Mouse (Mus musculus) liver, postnatal 0 days (tissue): ENCODE results near the gene Abhd14b. TPM values are rescaled to one million over a fixed set of nuclear protein-coding genes. Genes with fewer than 3 reads are reported as not detected.

ENCODE experiments used
- ATAC-seq: fragments of 200-750 bp; cut with Nextera tagmentation; 2 replicates; pipeline ENCODE4 v1.8.0; 2017; ENCODE audit warnings: mild to moderate bottlenecking, moderate library complexity
- DNase-seq: peaks from one replicate; pipeline ENCODE4 v3.0.0-alpha.2; 2016
- H3K27ac ChIP-seq: fragments of 300-500 bp; sonication (generic); 2 replicates; pipeline ENCODE4 v1.5.1; 2014; ENCODE audit warnings: antibody characterized with exemption, moderate library complexity, mild to moderate bottlenecking, low read depth
- H3K27me3 ChIP-seq: fragments of 300-500 bp; sonication (generic); 2 replicates; pipeline ENCODE4 v1.6.1; 2014; ENCODE audit warnings: low read length, control low read depth, mixed read lengths; ENCODE audit not compliant: insufficient read depth
- H3K36me3 ChIP-seq: fragments of 300-500 bp; sonication (generic); replicated peaks from 2 replicates; pipeline ENCODE4 v1.6.1; 2014; ENCODE audit warnings: mild to moderate bottlenecking, control low read depth, low read length, moderate library complexity, mixed read lengths; ENCODE audit not compliant: insufficient read depth
- H3K4me1 ChIP-seq: fragments of 300-500 bp; sonication (generic); 2 replicates; pipeline ENCODE4 v1.6.1; 2014; ENCODE audit warnings: antibody characterized with exemption, mild to moderate bottlenecking, control low read depth; ENCODE audit not compliant: insufficient read depth
- H3K4me2 ChIP-seq: fragments of 300-500 bp; sonication (generic); 2 replicates; pipeline ENCODE4 v1.6.1; 2014; ENCODE audit warnings: low read depth, mild to moderate bottlenecking, low read length, moderate library complexity, mixed read lengths
- H3K4me3 ChIP-seq: fragments of 300-500 bp; sonication (generic); 2 replicates; pipeline ENCODE4 v1.5.1; 2014; ENCODE audit warnings: low read depth, low read length
- H3K9ac ChIP-seq: fragments of 300-500 bp; sonication (generic); replicated peaks from 2 replicates; pipeline ENCODE4 v1.6.1; 2014; ENCODE audit warnings: mild to moderate bottlenecking, moderate library complexity
- H3K9me3 ChIP-seq: fragments of 300-500 bp; sonication (generic); 2 replicates; pipeline ENCODE4 v1.6.1; 2016; ENCODE audit warnings: mild to moderate bottlenecking, control low read depth, low read length, mixed read lengths
- CTCF ChIP-seq: sonication (generic); IDR thresholded peaks from 2 replicates; pipeline ENCODE4 v1.5.1; 2016; ENCODE audit warnings: antibody characterized with exemption, low read depth
- EP300 ChIP-seq: IDR thresholded peaks from 2 replicates; pipeline ENCODE4 v1.6.1; 2016; ENCODE audit warnings: antibody characterized with exemption, low read depth, mild to moderate bottlenecking
- WGBS: fragments of 180-500 bp; shearing (Covaris S2); extraction: QIAGEN DNeasy Blood & Tissue Kit; methylation state at CpG from one replicate; pipeline ENCODE4 v1.1.7; 2014; ENCODE audit not compliant: insufficient replicate concordance; 5-methylcytosine and 5-hydroxymethylcytosine counted together
- polyA plus RNA-seq: library from polyadenylated mRNA; unstranded; fragments of >200 nt; fragmentation: Nextera tagmentation; extraction: Ambion mirVana; gene quantifications from 2 replicates; pipeline ENCODE4 v1.2.1, GENCODE M21; 2015

Gene Abhd14b
- polyA plus RNA-seq, 1 experiment from 2014 or later = 41.4 TPM

DNA sequence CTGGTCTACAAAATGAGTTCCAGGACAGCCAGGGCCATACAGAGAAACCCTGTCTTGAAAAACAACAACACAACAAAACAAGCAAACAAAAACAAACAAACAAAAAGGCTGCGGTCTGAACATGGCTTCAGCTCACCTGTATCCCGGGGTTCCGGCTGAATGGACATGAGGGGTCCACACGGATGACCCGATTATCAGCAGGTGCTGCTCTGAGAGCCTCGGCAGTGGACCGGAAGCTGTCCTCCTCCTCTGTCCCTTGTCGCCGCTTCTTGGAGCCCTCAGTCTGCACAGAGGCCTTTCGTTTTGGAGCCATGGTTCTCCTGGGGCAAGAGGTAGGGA is 28.4 kb downstream of the Abhd14b start, which contains the start of gene Rrp9:
Gene Rrp9, plus strand, starts transcription at position 301 of the 339 bp plus-strand sequence.
- WGBS = 74% methylated on average over 10 of the region's 10 CpGs

GRCm38 (mm10) chr9:106476002-106476923 is 29.0 kb downstream of the Abhd14b start:
- H3K27me3 ChIP-seq = no peaks in the 10 kb centered on the region
- peak overlapping the region; percentile 39 for H3K9ac ChIP-seq
- peak overlapping the region; percentile 64 for H3K27ac ChIP-seq
- WGBS = 13% methylated on average over 16 of the region's 16 CpGs
- peaks cover 20% of the 10 kb centered on the region for H3K4me1 ChIP-seq
- peak overlapping the region; percentile 25 for H3K4me3 ChIP-seq
- ATAC-seq = peak; percentile 29; the same call in 1 of the 2 replicates
- TF ChIP-seq CTCF (no peak), EP300 (no peak)
- DNase-seq = peak; percentile 48
- peak overlapping the region; percentile 98 for H3K4me2 ChIP-seq
- peaks cover 9% of the 10 kb centered on the region; the same call in 1 of the 2 replicates for H3K36me3 ChIP-seq
- H3K9me3 ChIP-seq = no peaks in the 10 kb centered on the region

More for the DNA sequence above, 28.4 kb downstream of the Abhd14b start, which contains the start of gene Rrp9:
- Histone ChIP-seq H3K4me1 (peaks cover 20% of the 10 kb centered on the region), H3K27me3 (no peaks in the 10 kb centered on the region), H3K36me3 (peaks cover 6% of the 10 kb centered on the region; the same call in 1 of the 2 replicates), H3K9ac (peak within 1 kb of the TSS; percentile 39), H3K4me2 (peak within 1 kb of the TSS; percentile 98), H3K4me3 (peak within 1 kb of the TSS; percentile 25), H3K9me3 (no peaks in the 10 kb centered on the region), H3K27ac (peak within 1 kb of the TSS; percentile 64)
- ATAC-seq = no peak
- DNase-seq = no peak
- TF ChIP-seq CTCF (no peak), EP300 (no peak)

DNA sequence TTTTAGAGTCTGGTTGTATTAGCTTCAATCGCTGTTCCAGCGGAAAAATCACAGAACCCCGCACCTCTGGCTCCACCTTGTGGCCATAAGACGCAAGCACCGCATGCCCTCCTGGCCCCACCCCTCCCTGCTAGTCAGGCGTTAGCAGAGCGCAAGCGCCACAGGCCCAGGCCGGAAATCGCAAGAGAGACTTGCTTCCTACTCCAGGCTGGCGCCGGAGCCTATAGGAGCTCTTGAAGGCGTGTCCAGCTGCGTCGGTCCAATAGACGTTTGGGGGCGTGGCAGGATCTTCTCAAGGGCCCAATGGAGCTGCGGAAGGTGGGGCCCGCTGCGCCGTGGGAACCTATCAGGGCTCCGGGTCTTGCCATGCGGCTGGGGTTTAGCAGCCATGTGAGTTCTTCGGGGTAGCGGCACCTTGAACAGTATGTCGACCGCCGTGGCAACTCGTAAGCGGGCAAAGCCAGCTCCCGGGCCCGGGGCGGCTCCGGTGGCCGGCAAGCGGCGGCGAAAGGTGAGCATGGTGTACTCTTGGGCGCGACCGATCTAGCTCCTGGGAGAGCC is 29.7 kb downstream of the Abhd14b start, which contains the start of gene Parp3:
Gene Parp3, minus strand, starts transcription at position 26 of the 561 bp plus-strand sequence.
- DNase-seq = peak; percentile 98
- WGBS = under 1% methylated on average over 41 of the region's 41 CpGs
- peaks cover 20% of the 10 kb centered on the region for H3K4me1 ChIP-seq
- peak within 1 kb of the TSS; percentile 61 for H3K4me3 ChIP-seq
- H3K4me2 ChIP-seq = peak within 1 kb of the TSS; percentile 98
- H3K9ac ChIP-seq = peak within 1 kb of the TSS; percentile 68
- H3K27ac ChIP-seq = peak within 1 kb of the TSS; percentile 65
- TF ChIP-seq CTCF = peak; percentile 98
- no peak for TF ChIP-seq EP300
- no peaks in the 10 kb centered on the region for H3K27me3 ChIP-seq
- peaks cover 15% of the 10 kb centered on the region; the same call in 1 of the 2 replicates for H3K36me3 ChIP-seq
- no peaks in the 10 kb centered on the region for H3K9me3 ChIP-seq
- peak; percentile 98 for ATAC-seq

DNA sequence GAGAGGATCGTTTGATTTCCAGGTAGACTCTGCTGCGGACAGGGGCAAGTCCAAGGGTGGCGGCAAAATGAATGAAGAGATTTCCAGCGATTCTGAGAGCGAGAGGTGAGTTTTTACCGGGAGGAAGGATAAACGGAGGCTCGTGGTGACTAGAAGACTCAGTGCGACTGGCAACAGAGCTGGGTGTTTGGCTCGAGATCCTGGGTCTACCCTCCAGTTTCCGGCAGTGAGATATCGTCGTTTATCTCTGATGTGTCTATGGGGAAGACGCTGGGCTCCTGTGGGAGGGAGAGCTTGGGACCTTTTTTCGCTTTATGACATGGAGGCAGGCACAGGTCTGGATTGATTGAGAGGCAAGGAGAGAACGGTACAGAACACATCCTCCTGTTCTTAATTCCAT is 30.4 kb downstream of the Abhd14b start:
- DNase-seq (no peak), ATAC-seq (no peak)
- TF ChIP-seq EP300 = no peak
- TF ChIP-seq CTCF = no peak
- peak overlapping the region; percentile 98 for H3K4me2 ChIP-seq
- H3K36me3 ChIP-seq = peaks cover 16% of the 10 kb centered on the region
- peak overlapping the region; percentile 61 for H3K4me3 ChIP-seq
- peaks cover 20% of the 10 kb centered on the region for H3K4me1 ChIP-seq
- no peaks in the 10 kb centered on the region for H3K27me3 ChIP-seq
- WGBS = 2% methylated on average over 16 of the region's 16 CpGs
- no peaks in the 10 kb centered on the region for H3K9me3 ChIP-seq
- peak overlapping the region; percentile 65 for H3K27ac ChIP-seq
- H3K9ac ChIP-seq = peak overlapping the region; percentile 68

DNA sequence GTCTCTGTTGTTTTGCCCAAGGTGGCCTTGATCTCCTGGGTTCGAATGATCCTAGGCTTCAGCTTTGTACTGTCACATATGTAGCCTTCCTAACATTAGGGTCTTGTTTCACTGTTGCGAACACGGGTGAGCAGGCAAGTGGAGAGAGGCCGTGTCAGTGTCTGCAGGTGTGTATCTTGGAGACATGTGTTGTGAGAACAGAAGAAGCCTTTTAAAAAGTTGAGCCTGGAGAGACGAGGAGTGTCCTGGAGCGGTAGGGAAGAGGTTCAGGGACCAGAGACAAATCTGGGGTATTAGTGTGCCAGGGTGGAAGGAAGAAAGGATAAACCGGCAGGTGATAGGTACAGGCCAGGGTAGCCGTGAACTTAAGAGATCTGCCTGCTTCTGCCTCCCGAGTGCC is 30.8 kb downstream of the Abhd14b start:
- peaks cover 20% of the 10 kb centered on the region for H3K4me1 ChIP-seq

GRCm38 (mm10) chr9:106480541-106480940 is 33.3 kb downstream of the Abhd14b start:
- 84% methylated on average over 7 of the region's 7 CpGs for WGBS
- no peak for TF ChIP-seq CTCF
- TF ChIP-seq EP300 = no peak
- H3K9ac ChIP-seq = no peak overlapping the region
- no peak overlapping the region for H3K27ac ChIP-seq
- DNase-seq = no peak
- no peak for ATAC-seq
- no peaks in the 10 kb centered on the region for H3K9me3 ChIP-seq
- H3K27me3 ChIP-seq = no peaks in the 10 kb centered on the region
- H3K4me2 ChIP-seq = no peak overlapping the region
- H3K4me3 ChIP-seq = no peak overlapping the region
- H3K36me3 ChIP-seq = peaks cover 40% of the 10 kb centered on the region
- H3K4me1 ChIP-seq = peaks cover 20% of the 10 kb centered on the region

More for the DNA sequence above, 30.8 kb downstream of the Abhd14b start:
- WGBS = 71% methylated on average over 9 of the region's 9 CpGs
- Histone ChIP-seq H3K9ac (peak overlapping the region; percentile 68), H3K36me3 (peaks cover 20% of the 10 kb centered on the region), H3K4me3 (peak overlapping the region; percentile 61), H3K4me2 (peak overlapping the region; percentile 98), H3K27ac (no peak overlapping the region), H3K9me3 (no peaks in the 10 kb centered on the region), H3K27me3 (no peaks in the 10 kb centered on the region)
- no peak for TF ChIP-seq CTCF
- TF ChIP-seq EP300 = no peak
- DNase-seq (no peak), ATAC-seq (no peak)
